Mouse (Mus musculus): ENCODE results near the gene Spred2. TPM values are rescaled to one million over a fixed set of nuclear protein-coding genes. Genes with fewer than 3 reads are reported as not detected.

The Spred2 gene
- total and polyA plus RNA-seq, 3 experiments = 7.8 to 76.0 (median 25.9) TPM

DNA sequence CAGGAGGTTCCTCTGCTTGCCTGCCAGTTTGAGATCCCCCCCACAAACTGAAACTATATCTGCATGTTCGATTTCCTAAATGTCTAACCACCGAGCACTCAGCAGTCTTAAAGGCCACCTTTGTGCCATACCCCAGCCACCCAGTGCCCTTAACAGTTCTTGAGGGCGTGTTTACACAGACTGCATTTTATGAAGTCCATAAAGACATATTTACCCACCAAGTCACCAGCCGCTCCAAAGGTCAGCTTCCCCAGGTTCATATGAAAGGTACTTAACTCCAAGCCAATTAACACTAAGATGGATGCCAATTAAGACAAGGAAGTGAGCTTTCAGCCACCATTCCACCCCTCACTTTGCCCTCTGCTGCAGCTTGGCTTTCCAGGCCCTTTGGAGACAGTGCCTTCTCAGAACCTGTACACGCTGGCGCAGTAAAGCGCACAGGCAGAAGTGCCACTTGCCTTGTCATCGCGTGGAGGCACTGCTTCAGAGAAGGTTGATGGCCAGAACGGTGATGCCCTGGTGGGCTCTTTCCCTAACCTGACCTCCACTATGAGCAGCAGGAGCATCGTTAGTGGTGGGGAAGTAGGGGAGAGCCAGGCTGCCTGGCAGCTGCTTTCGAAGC is 17.1 kb downstream of the Spred2 start:
- no peaks in the 10 kb centered on the region for H3K4me1 ChIP-seq (ENCODE audit: control insufficient read depth in 1 of 2, insufficient read depth in 2 of 2, low read length in 2 of 2)
- H3K9ac ChIP-seq (ENCODE audit: control insufficient read depth, low read depth, low read length, poor library complexity, severe bottlenecking) = no peak overlapping the region
- peaks cover 0 to 17% of the 10 kb centered on the region in 2 experiments; a peak in 2 of 4 replicates for H3K36me3 ChIP-seq (ENCODE audit: control insufficient read depth in 1 of 2, insufficient read depth in 2 of 2, low read length in 2 of 2)
- no peak overlapping the region for H3K4me3 ChIP-seq (ENCODE audit: control insufficient read depth in 1 of 2, insufficient read depth in 1 of 2, low read depth in 2 of 2, low read length in 2 of 2)
- no peak for DNase-seq (ENCODE audit: low read depth, low spot score)
- no peak overlapping the region for H3K27ac ChIP-seq (ENCODE audit: control insufficient read depth, low read depth, low read length)
- TF ChIP-seq TBP (IDR thresholded peaks at IDR 0.05; ENCODE audit: low read depth, low read length) = no peak
- TF ChIP-seq MAZ (IDR thresholded peaks at IDR 0.05; ENCODE audit: low read depth, low read length) = no peak
- TF ChIP-seq ELF1 (IDR thresholded peaks at IDR 0.05; ENCODE audit: low read depth, low read length) = no peak
- no peak for TF ChIP-seq BHLHE40 (IDR thresholded peaks at IDR 0.05; ENCODE audit: borderline replicate concordance, low read depth, low read length)
- no peak for TF ChIP-seq TAL1 (IDR thresholded peaks at IDR 0.05; ENCODE audit: low read length)
- TF ChIP-seq GABPA (IDR thresholded peaks at IDR 0.05; ENCODE audit: low read depth, low read length) = no peak
- TF ChIP-seq GATA1 (IDR thresholded peaks at IDR 0.05; ENCODE audit: low read depth, low read length) = no peak
- no peak for TF ChIP-seq NRF1 (IDR thresholded peaks at IDR 0.05; ENCODE audit: insufficient read depth, low read depth, low read length, poor library complexity, severe bottlenecking)
- TF ChIP-seq CHD1 (IDR thresholded peaks at IDR 0.05; ENCODE audit: low read depth, low read length) = no peak
- TF ChIP-seq RAD21 (IDR thresholded peaks at IDR 0.05; ENCODE audit: low read depth, low read length) = no peak
- no peak for TF ChIP-seq USF1 (IDR thresholded peaks at IDR 0.05; ENCODE audit: low read depth, low read length)
- no peak for TF ChIP-seq CTCF (IDR thresholded peaks at IDR 0.05 in 2 of 3, conservative IDR thresholded peaks at IDR 0.05 in 1 of 3; ENCODE audit: control insufficient read depth in 1 of 3, insufficient read depth in 1 of 3, low read depth in 2 of 3, low read length in 3 of 3, poor library complexity in 1 of 3, severe bottlenecking in 1 of 3)
- no peak for TF ChIP-seq MYB (IDR thresholded peaks at IDR 0.05; ENCODE audit: low read depth, low read length)
- no peak for TF ChIP-seq SMC3 (IDR thresholded peaks at IDR 0.05; ENCODE audit: low read depth, low read length)
- no peak for TF ChIP-seq POLR2AphosphoS5 (IDR thresholded peaks at IDR 0.05; ENCODE audit: borderline replicate concordance, low read depth, low read length)
- no peak for TF ChIP-seq USF2 (IDR thresholded peaks at IDR 0.05; ENCODE audit: borderline replicate concordance in 1 of 2, insufficient read depth in 1 of 2, low read depth in 1 of 2, low read length in 2 of 2)
- TF ChIP-seq ETS1 (IDR thresholded peaks at IDR 0.05; ENCODE audit: low read depth, low read length) = no peak
- no peak for TF ChIP-seq HCFC1 (IDR thresholded peaks at IDR 0.05; ENCODE audit: low read depth, low read length)
- TF ChIP-seq MAX (IDR thresholded peaks at IDR 0.05; ENCODE audit: low read length) = no peak
- H3K27me3 ChIP-seq (ENCODE audit: control insufficient read depth in 1 of 2, insufficient read depth in 2 of 2, low read length in 2 of 2) = no peaks in the 10 kb centered on the region
- peaks cover 68% of the 10 kb centered on the region for H3K79me2 ChIP-seq (ENCODE audit: control insufficient read depth, insufficient read depth, low read length, poor library complexity)
- no peaks in the 10 kb centered on the region for H3K9me3 ChIP-seq (replicated peaks; ENCODE audit: insufficient read depth, low read length)

- no peak overlapping the region for H3K9ac ChIP-seq (ENCODE audit: control insufficient read depth, low read depth, low read length, poor library complexity, severe bottlenecking)
- H3K27ac ChIP-seq (ENCODE audit: control insufficient read depth, low read depth, low read length) = no peak overlapping the region
- peaks cover 68% of the 10 kb centered on the region for H3K79me2 ChIP-seq (ENCODE audit: control insufficient read depth, insufficient read depth, low read length, poor library complexity)
- no peaks in the 10 kb centered on the region for H3K4me1 ChIP-seq (ENCODE audit: control insufficient read depth in 1 of 2, insufficient read depth in 2 of 2, low read length in 2 of 2)
- DNase-seq (ENCODE audit: low read depth, low spot score) = no peak
- no peaks in the 10 kb centered on the region for H3K27me3 ChIP-seq (ENCODE audit: control insufficient read depth in 1 of 2, insufficient read depth in 2 of 2, low read length in 2 of 2)
- H3K4me3 ChIP-seq (ENCODE audit: control insufficient read depth in 1 of 2, insufficient read depth in 1 of 2, low read depth in 2 of 2, low read length in 2 of 2) = no peak overlapping the region
- no peaks in the 10 kb centered on the region for H3K9me3 ChIP-seq (replicated peaks; ENCODE audit: insufficient read depth, low read length)
- peaks cover 0 to 17% of the 10 kb centered on the region in 2 experiments; a peak in 2 of 4 replicates for H3K36me3 ChIP-seq (ENCODE audit: control insufficient read depth in 1 of 2, insufficient read depth in 2 of 2, low read length in 2 of 2)
- no peak for TF ChIP-seq MYB (IDR thresholded peaks at IDR 0.05; ENCODE audit: low read depth, low read length)
- TF ChIP-seq ZKSCAN1 (IDR thresholded peaks at IDR 0.05; ENCODE audit: low read depth, low read length) = no peak
- no peak for TF ChIP-seq MAZ (IDR thresholded peaks at IDR 0.05; ENCODE audit: low read depth, low read length)
- no peak for TF ChIP-seq HCFC1 (IDR thresholded peaks at IDR 0.05; ENCODE audit: low read depth, low read length)
- no peak for TF ChIP-seq CHD1 (IDR thresholded peaks at IDR 0.05; ENCODE audit: low read depth, low read length)
- no peak for TF ChIP-seq KAT2A (conservative IDR thresholded peaks at IDR 0.05; ENCODE audit: low read depth, low read length)
- TF ChIP-seq NRF1 (IDR thresholded peaks at IDR 0.05; ENCODE audit: insufficient read depth, low read depth, low read length, poor library complexity, severe bottlenecking) = no peak
- TF ChIP-seq ZC3H11A (IDR thresholded peaks at IDR 0.05; ENCODE audit: low read depth, low read length) = no peak
- no peak for TF ChIP-seq POLR2AphosphoS5 (IDR thresholded peaks at IDR 0.05; ENCODE audit: borderline replicate concordance, low read depth, low read length)
- TF ChIP-seq TCF12 (IDR thresholded peaks at IDR 0.05; ENCODE audit: low read depth, low read length) = no peak
- TF ChIP-seq E2F4 (IDR thresholded peaks at IDR 0.05; ENCODE audit: borderline replicate concordance, low read depth, low read length) = no peak
- TF ChIP-seq MXI1 (IDR thresholded peaks at IDR 0.05; ENCODE audit: low read depth, low read length) = no peak
- TF ChIP-seq SMC3 (IDR thresholded peaks at IDR 0.05; ENCODE audit: low read depth, low read length) = no peak
- TF ChIP-seq ZNF384 (IDR thresholded peaks at IDR 0.05; ENCODE audit: low read depth, low read length) = no peak
- TF ChIP-seq EP300 (IDR thresholded peaks at IDR 0.05; ENCODE audit: low read depth in 1 of 2, low read length in 2 of 2) = no peak
- no peak for TF ChIP-seq ZMIZ1 (IDR thresholded peaks at IDR 0.05; ENCODE audit: low read depth, low read length)
- no peak for TF ChIP-seq MEF2A (IDR thresholded peaks at IDR 0.05; ENCODE audit: extremely low read depth, insufficient replicate concordance, low read depth, low read length, poor library complexity, severe bottlenecking)
- TF ChIP-seq USF1 (IDR thresholded peaks at IDR 0.05; ENCODE audit: low read depth, low read length) = no peak
Measured at GRCm38 (mm10) chr11:19941978-19942377, 17.8 kb downstream of the Spred2 start.
